Mouse (Mus musculus): Measurements from ENCODE around the gene Trim72. TPM values are rescaled to one million over a fixed set of nuclear protein-coding genes. Genes with fewer than 3 reads are reported as not detected.
A peak's percentile ranks its signal among the peaks of the same experiment; 100 is the strongest.

The Trim72 gene
- polyA plus RNA-seq, 1 experiment from 2014 or later: not detected

DNA sequence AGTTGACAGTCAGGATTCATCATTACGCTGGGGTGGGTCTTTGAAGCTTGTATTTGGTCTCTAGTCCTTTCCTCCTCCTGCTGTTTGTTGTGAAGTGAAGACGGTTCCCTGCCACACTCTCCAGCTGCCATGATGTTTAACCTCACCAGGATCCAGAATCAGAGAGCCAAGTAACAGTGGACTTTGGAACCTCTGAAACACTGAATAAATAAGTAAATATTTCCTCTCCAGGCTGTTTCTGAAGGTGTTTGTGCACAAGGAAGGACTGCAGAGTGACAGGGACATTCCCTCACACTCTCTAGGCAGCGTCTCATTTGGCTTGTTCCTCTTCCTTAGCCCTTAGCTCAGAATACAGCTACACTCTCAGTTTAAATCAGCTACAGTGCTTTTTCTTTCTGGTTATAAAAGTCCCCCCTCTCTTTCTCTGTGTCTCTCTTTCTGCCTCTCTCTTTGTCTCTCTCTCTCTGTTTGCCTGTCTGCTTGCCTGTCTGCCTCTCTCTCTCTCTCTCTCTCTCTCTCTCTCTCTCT, 53.2 kb downstream of the Trim72 start:
- no peak overlapping the region for H3K4me3 ChIP-seq (ENCODE audit: inconsistent target)
- no peaks in the 10 kb centered on the region for H3K36me3 ChIP-seq (ENCODE audit: inconsistent target)
- no peaks in the 10 kb centered on the region for H3K79me2 ChIP-seq (ENCODE audit: inconsistent target)
- peak overlapping the region; percentile 68 for H3K27ac ChIP-seq
- WGBS (ENCODE audit: missing documents): 46% methylated on average over 3 of the region's 3 CpGs

DNA sequence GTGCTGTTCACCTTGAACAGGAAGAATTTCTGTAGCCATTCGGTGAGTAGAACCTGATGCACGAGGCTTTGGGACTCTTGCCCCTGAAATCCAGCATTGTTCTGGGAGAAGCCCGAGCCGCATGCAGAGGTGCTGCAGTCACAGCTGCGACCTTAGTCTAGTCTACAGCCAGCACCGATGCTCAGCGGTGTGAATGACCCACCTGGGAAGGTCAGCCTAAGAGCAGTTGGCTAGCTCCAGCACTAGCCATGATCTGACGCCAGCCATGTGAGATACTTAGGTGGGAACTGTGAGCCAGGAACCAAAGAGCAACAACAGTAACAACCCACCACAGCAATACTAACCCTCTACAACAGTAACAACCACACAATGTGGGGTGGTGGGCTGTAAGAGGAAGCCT, 54.1 kb downstream of the Trim72 start:
- peak overlapping the region; percentile 68 for H3K27ac ChIP-seq
- 90% methylated on average over 7 of the region's 8 CpGs for WGBS (ENCODE audit: missing documents)
- H3K4me3 ChIP-seq (ENCODE audit: inconsistent target): no peak overlapping the region
- H3K79me2 ChIP-seq (ENCODE audit: inconsistent target): no peaks in the 10 kb centered on the region
- no peaks in the 10 kb centered on the region for H3K36me3 ChIP-seq (ENCODE audit: inconsistent target)

DNA sequence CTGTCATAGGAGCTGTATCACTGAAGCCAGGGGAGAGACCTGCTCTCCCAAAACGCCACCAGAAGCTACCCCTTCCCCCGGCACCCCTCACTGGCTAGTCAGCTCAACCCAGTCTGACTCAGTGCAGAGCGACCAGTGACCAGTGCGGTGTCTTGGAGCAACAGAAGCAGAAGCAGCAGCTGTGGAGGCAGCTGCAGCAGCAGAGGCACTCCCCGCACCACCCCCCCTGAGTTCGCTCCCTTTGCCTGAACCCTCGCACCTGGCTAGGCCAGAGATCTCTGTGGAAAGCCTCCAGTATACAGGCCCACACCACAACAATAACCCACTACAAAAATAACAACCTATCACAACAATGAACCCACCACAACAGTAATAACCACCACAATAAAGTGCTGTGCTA, 54.8 kb downstream of the Trim72 start:
- no peaks in the 10 kb centered on the region for H3K36me3 ChIP-seq (ENCODE audit: inconsistent target)
- 3% methylated on average over 7 of the region's 7 CpGs for WGBS (ENCODE audit: missing documents)
- peak overlapping the region; percentile 68 for H3K27ac ChIP-seq
- H3K79me2 ChIP-seq (ENCODE audit: inconsistent target): no peaks in the 10 kb centered on the region
- no peak overlapping the region for H3K4me3 ChIP-seq (ENCODE audit: inconsistent target)

DNA sequence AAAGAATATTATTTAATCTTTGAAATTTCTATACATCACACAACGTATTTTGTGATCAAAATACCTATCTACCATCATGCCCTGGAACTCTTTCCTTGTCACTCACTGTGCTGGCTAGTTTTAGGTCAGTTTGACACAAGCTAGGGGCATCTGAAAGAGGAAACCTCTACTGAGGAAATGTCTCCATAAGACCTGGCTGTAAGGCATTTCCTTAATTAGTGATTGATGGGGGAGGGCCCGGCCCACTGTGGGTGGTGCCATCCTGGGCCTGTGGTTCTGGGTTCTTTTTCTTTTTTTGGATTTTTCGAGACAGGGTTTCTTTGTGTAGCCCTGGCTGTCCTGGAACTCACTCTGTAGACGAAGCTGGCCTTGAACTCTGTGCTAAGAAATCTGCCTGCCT, 55.3 kb downstream of the Trim72 start:
- Histone ChIP-seq H3K27ac (peak overlapping the region; percentile 68), H3K79me2 (ENCODE audit: inconsistent target) (peaks cover 5% of the 10 kb centered on the region), H3K4me3 (ENCODE audit: inconsistent target) (no peak overlapping the region), H3K36me3 (ENCODE audit: inconsistent target) (no peaks in the 10 kb centered on the region)
- WGBS (ENCODE audit: missing documents): 4% methylated on average over 4 of the region's 4 CpGs

Other genes starting within 250 kb of the Trim72 start
- gene Orai3, start 234.1 kb upstream of the Trim72 start, polyA plus RNA-seq (2018): 31.3 to 38.6 TPM (median 33.4 TPM) in 3 replicates
- 11.6 to 14.1 TPM (median 12.7 TPM) in 3 replicates for gene Setd1a, start 227.3 kb upstream of the Trim72 start, polyA plus RNA-seq (2018)
- 0.49 to 3.2 TPM (median 0.57 TPM) in 3 replicates for gene Gm49388, start 218.3 kb upstream of the Trim72 start, polyA plus RNA-seq (2018)
- 14.9 to 55.1 TPM (median 55.0 TPM) in 3 replicates for gene Hsd3b7, start 203.3 kb upstream of the Trim72 start, polyA plus RNA-seq (2018)
- gene Stx4a, start 179.7 kb upstream of the Trim72 start, polyA plus RNA-seq (2018): 150 to 165 TPM (median 155 TPM) in 3 replicates
- 0.05 to 0.09 TPM in 2 of 3 replicates, not detected in the other for gene Stx1b, start 179.4 kb upstream of the Trim72 start, polyA plus RNA-seq (2018)
- gene Zfp646, start 127.7 kb upstream of the Trim72 start, polyA plus RNA-seq (2018): 14.9 to 18.4 TPM (median 16.3 TPM) in 3 replicates
- gene Zfp668, start 127.1 kb upstream of the Trim72 start, polyA plus RNA-seq (2018): 3.2 to 5.8 TPM (median 4.7 TPM) in 3 replicates
- gene Prss53, start 113.0 kb upstream of the Trim72 start, polyA plus RNA-seq (2018): 0.13 TPM in 1 of 3 replicates, not detected in the others
- gene Gm21974, start 108.5 kb upstream of the Trim72 start, polyA plus RNA-seq (2018): not detected in 3 replicates
- gene Vkorc1, start 108.3 kb upstream of the Trim72 start, polyA plus RNA-seq (2018): 38.2 to 42.7 TPM (median 41.1 TPM) in 3 replicates
- gene Bckdk, start 99.9 kb upstream of the Trim72 start, polyA plus RNA-seq (2018): 30.8 to 48.5 TPM (median 38.0 TPM) in 3 replicates
- gene Kat8, start 91.4 kb upstream of the Trim72 start, polyA plus RNA-seq (2018): 10.6 to 18.6 TPM (median 16.3 TPM) in 3 replicates
- gene Prss8, start 73.8 kb upstream of the Trim72 start, polyA plus RNA-seq (2018): not detected in 3 replicates
- 1.0 to 1.7 TPM (median 1.2 TPM) in 3 replicates for gene Prss36, start 57.2 kb upstream of the Trim72 start, polyA plus RNA-seq (2018)
- 187 to 395 TPM (median 346 TPM) in 3 replicates for gene Fus, start 36.5 kb upstream of the Trim72 start, polyA plus RNA-seq (2018)
- 19.6 to 111 TPM (median 82.3 TPM) in 3 replicates for gene Pycard, start 10.1 kb upstream of the Trim72 start, polyA plus RNA-seq (2018)
- 101 to 216 TPM (median 128 TPM) in 3 replicates for gene Itgam, start 58.7 kb downstream of the Trim72 start, polyA plus RNA-seq (2018)
- 1.0 to 2.2 TPM (median 1.6 TPM) in 3 replicates for gene Gm49368, start 58.7 kb downstream of the Trim72 start, polyA plus RNA-seq (2018)
- gene Itgax, start 125.6 kb downstream of the Trim72 start, polyA plus RNA-seq (2018): 4.4 to 10.4 TPM (median 7.7 TPM) in 3 replicates
- gene Itgad, start 150.4 kb downstream of the Trim72 start, polyA plus RNA-seq (2018): 0.22 to 0.40 TPM (median 0.32 TPM) in 3 replicates
- 1.2 to 2.2 TPM (median 1.7 TPM) in 3 replicates for gene Cox6a2, start 202.4 kb downstream of the Trim72 start, polyA plus RNA-seq (2018)
- 10.9 to 18.5 TPM (median 17.7 TPM) in 3 replicates for gene Armc5, start 233.4 kb downstream of the Trim72 start, polyA plus RNA-seq (2018)
- gene 9130023H24Rik, start 234.1 kb downstream of the Trim72 start, polyA plus RNA-seq (2018): 5.0 to 5.9 TPM (median 5.6 TPM) in 3 replicates
- 0.26 to 0.36 TPM (median 0.30 TPM) in 3 replicates for gene Tgfb1i1, start 242.9 kb downstream of the Trim72 start, polyA plus RNA-seq (2018)

All from macrophage (primary cell).